In the genomic region with DNA sequence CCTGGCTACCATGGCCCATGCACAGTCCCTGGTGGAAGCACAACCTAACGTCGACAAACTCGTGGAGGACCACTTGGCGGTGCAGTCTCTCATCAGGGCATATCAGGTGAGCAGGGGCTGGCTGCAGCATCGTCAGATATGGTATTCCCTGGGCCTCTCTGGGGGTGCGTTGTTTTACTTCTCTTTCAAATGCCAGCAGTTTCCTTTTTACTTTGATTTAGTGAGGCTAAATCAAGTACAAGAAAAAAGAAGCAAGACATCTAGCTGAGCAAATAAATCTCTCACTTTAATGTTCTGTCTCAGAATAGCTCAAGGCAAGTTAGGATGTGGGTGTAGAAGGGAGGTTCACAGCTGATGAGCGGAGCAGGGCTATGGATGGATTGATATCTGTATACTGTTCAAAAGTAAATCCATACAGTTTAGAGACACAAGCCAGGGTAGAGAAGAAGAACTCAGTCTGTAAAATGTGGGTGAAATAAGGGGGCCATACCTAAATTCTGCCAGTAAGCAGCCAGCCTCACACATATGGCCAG, we compare ENCODE assay signal across 15 mouse cellular contexts.
"Had no signal": no experiment of that assay in that cellular context is flagged by ENCODE, and none has a peak within 500 bp of the region (broad histone marks: within the 10 kb centered on the region; RNA-seq: fewer than 3 reads in every experiment).

No protein-coding gene starts in this region.

- H3K27ac ChIP-seq: limb, embryonic 12.5 days; lung, embryonic 15.5 days; macrophage; midbrain, embryonic 15.5 days; neural tube, embryonic 12.5 days; stomach, embryonic 15.5 days had no signal

- DNase-seq: kidney, adult 11 months; kidney, adult 9 months; kidney, postnatal 10 days; liver; liver, embryonic 13.5 days; liver, postnatal 0 days; lung, postnatal 14 days; thymus, postnatal 4 days had no signal

- H3K4me3 ChIP-seq: limb, embryonic 12.5 days; liver, embryonic 13.5 days; lung, embryonic 15.5 days; megakaryocyte, embryonic 14.5 days; midbrain, embryonic 15.5 days; neural tube, embryonic 12.5 days; stomach, embryonic 15.5 days had no signal

- ATAC-seq: liver, postnatal 0 days; midbrain, embryonic 15.5 days had no signal
